Mouse (Mus musculus): ENCODE results near the gene Bsn.
A peak's percentile ranks its signal among the peaks of the same experiment; 100 is the strongest.

The Bsn gene

DNA sequence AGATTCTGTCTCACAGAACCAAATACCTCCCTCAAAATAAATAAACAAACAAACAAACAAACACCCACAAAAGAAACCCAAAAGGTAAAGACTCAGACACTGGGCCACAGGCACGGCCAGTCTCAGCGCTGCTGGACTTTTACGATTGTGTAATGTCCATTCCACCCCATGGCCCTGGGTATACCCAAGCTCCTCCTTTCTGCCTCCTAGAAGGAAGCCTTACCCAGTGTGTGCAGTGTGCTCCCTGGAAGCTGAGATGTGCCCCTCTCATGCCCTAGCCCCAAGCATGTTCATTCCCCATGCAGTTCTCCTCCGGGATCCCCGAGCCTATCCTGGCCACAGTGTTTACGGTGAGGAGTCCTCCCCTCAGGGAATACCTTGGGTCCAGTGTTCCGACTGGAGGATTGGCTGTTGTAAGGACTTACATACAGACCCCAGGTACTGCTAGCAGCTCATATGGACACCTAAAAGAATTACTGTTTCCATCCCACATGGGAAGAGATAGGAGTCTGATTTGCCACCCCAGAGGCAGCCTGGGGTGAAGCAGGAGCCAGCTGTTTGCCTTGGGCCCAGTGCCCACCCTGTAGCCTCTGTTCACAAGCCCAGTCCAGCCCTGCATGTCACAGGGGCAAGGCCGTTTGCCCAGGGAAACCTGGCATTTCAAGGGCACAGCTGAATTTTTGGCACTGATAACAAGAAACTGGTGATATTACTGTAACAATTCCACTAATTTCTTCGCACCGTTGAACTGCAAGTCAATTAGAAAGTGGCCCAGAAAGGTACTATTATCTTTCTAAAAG lies 68.8 kb downstream of the Bsn start:
- DNase-seq = no peak

DNA sequence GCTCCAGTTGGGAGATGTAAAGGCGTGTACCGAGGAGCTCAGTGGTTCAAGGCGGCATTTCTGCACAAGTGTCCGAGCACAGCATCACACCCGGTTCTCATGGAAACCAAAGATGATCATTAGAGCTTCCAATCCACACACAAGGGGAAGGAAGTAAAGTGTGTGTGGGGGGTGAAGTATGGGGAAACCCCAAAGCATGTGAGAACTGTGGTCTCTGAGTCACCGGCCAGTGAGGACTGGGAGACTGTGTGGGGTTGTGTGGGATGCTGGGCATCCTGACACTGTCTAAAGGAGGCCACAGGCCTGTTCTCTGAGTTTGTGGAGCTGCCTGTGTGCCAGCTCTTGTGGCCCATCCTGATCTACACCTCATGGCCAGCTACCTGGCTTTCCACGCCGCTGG lies 69.5 kb downstream of the Bsn start:
- DNase-seq = peak; percentile 73

DNA sequence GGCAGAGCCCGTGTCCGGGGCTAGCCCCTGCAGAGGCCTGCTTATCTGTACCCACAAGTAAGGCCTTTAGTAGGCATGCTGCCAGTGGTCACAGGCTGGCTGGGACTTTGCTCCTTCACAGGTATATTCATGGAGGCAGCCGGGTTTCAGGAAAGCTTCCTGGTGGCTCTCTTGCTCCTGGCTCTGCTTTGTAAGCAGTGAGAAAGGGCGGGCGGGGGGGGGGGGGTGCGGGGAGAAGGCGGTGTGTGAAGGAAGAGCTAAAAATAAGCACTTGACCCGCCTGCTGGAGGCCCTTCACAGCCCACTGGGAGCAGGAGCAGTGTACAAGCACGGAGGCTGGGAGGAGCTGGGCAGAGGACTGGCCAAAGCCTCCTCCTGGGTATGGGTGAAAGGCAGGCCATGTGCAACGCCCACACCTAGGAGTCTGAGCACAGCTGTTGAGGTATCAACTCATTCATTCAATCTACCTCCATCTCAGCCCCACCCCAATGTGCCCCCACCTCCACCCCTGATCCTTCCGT lies 70.2 kb downstream of the Bsn start:
- DNase-seq = peak; percentile 71

DNA sequence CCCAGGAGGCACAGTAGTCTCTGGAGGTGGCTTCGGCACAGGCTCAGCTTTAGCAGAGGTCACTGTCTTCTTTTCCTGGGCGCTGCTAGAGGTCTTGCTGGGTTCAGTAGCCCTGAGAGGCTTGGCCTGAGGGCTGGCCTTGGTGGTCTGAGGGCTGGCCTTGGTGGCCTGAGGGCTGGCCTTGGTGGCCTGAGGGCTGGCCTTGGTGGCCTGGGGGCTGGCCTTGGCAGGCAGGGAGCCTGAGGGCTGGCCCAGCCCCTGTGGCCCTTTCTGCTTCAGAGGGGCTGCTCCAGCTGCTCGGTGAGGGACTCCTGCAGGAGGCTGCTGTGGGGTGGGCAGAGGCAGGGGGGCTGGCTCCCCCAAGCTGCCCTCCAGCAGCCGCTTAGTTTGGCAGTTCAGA lies 73.0 kb downstream of the Bsn start:
- no peak for DNase-seq

DNA sequence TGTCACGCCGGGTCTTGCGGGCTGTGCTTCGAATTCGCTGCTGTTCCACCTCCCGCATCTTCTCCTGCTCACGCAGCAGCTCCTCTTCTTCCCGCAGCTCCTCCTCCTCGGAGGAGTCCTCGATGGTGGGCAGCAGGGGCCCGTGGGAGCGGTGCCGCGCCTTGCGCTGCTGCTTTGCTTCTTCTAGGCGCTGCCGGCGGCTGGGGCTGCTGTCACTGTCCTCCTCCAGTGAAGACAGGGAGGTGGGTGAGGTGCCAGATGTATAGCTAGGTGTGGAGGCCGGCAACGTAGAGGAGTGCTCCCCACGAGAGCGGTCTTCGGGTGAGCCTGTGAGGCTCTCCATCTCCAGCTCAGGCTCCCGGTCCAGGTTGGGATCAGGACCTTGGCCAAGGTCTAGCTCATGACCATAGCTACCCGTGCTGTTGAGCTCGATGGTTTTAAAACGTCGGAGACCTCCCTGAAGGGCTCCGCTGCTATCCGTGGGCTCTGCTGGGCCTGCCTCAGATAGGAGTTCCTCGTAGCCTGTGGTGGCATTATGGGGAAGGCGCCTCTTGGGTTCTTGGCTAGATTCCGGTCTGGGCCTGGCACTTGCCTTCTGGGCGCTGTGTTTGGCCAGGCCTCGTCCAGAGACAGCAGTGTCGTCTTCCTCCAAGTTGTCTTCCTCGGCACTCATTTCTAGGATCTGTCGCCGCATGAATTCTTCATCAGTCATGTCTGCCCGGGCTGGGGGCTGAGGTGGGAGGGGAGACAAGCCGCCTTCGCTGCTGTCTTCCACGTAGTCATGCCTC lies 74.7 kb downstream of the Bsn start:
- DNase-seq = no peak

DNA sequence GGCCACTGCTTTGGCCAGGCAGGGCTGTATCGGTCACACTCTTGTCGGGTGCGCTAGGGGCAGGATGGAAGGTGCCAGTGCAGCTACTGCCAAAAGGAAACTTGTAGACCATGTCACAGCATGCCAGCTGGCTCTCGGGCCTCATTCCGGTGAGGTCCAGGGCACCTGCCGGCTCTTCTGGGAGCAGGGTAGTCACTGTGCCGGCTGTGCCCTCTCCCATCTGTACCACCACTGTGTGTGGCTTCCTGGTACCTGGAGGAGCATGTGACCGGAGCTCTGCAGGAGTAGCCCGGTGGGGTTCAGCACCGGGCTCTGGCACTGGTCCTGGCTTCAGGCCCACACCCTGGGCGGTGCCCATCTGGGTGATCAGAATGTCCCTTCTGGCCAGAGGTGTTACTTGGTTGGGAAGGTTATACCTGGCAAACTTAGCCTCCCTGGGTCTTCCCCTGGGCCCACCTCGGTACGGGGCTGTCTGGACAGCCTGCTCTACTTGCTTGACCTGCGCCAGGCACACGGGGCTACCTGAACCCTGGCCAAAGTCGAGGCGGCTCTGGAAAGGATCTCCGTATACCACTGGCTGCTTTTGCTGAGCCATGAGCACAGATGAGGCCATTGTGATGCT lies 77.4 kb downstream of the Bsn start:
- DNase-seq = no peak

DNA sequence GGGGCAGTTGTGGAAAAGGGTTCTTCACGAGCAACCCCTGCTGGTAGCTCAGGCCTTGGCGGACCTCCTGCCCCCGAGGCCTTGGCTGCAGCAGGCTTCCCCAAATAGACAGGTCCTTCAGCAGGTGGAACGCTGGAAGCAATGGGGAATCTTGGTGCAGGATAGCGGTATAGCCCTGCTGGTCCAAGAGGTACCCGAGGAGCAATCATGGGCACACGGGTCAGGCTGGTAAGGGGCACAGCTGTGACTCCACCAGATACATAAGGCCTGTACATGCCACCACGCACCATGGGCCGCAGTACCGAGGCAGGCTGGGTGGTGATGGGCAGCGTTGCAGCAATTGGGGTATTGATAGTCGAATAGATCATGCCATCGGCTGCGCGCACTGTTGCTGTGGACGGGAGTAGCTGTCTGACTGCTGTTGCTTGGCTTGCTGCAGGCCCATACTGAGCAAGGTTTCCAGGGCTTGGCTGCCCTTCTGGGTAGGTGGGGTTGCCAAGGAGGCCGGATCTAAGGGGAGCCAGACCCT lies 78.5 kb downstream of the Bsn start:
- DNase-seq = no peak

DNA sequence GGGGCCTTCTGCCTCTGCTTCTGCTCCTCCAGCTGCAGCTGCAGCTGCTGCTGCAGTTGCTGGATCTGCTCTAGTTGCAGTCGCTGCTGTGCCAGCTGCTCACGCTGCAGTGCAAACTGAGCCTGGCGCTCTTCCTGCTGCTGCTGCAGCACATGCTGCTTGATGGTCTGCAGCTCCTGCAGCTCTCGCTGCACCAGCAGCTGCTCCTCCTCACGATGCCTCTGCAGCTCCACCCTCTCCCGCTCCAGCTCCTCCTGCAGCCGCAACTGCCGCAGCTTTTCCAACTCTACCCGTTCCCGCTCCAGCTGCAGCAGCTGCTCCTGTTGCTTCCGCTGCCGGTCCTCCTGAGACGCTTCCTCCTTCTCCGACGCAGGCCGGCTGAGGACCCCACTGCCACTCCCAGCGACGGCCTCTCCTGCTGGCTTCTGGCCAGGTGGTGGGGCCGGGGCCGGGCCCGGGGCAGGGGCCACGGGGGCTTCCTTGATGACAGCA lies 79.0 kb downstream of the Bsn start:
- no peak for DNase-seq

DNA sequence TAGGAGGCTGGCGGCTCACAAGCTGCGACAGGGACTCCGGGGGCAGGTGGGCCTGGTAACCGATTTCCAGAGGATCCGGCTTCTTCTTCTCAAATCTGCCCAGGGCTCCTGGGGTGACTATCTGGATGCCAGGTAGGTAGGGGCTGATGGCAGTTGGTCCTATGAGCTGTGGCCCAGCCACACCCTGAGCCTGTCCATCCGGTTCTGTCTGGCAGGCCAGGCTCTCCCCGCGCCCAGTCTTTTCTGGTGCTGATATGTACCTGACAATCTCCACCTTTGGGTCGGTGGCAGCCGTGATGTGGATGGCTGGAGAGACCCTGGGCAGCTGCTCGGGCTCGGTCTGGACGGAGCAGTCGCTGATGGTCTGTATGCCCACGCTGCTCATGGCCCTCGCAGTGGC lies 80.0 kb downstream of the Bsn start:
- DNase-seq = no peak

DNA sequence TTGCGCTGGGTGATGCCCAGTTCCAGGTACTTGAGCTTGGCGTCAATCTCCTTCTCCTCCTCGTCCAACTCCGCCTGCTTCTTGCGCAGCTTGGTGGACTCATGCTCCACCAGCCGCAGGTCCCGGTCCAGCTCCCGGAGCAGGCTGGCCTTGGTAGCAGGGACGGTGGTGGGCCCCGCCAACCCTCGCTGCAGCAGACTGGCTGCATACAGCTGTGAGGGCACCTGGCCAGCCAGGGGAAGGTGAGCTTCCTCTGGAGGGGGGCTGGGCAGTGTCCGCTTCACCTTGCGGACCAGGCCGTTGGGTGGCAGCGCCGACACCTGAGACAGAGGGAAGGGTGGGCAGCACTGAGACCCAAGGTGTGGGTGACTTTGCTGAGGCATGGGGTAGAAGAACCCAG lies 82.3 kb downstream of the Bsn start:
- DNase-seq = no peak

DNA sequence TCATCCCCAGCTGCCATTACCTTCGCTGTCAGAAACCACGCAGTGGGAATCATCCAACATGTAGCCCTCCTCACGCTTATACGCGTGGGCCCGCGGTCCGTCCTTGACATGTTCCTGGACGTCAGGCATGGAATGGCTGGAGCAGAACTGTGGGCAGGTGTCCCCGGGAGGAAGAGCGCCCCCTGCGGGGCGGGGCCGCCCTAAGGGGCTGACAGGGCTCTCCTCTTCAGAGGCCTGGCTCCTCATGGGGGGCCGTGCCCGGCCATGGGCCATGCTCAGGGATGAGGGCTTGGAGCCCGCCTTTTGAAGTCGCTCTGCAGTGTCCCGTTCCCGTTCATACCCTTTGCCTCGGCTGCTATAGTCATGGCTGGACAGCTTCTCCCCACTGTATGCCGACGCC lies 84.1 kb downstream of the Bsn start:
- DNase-seq = no peak

DNA sequence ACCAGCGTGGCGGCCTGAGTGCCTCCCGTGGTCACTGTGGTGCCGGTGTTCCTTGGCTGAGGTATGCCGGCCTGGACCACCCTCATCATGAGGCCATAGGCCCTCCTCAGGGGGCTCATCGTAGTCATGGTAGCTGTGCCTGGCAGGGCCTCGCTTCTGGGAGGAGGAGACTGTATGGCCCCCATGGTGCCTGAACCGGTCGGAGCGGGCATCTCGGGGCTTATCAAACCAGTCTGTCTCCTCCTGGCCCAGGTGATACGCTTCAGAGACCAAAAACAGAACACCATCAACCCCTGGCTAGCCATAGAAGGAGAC lies 84.7 kb downstream of the Bsn start:
- no peak for DNase-seq

DNA sequence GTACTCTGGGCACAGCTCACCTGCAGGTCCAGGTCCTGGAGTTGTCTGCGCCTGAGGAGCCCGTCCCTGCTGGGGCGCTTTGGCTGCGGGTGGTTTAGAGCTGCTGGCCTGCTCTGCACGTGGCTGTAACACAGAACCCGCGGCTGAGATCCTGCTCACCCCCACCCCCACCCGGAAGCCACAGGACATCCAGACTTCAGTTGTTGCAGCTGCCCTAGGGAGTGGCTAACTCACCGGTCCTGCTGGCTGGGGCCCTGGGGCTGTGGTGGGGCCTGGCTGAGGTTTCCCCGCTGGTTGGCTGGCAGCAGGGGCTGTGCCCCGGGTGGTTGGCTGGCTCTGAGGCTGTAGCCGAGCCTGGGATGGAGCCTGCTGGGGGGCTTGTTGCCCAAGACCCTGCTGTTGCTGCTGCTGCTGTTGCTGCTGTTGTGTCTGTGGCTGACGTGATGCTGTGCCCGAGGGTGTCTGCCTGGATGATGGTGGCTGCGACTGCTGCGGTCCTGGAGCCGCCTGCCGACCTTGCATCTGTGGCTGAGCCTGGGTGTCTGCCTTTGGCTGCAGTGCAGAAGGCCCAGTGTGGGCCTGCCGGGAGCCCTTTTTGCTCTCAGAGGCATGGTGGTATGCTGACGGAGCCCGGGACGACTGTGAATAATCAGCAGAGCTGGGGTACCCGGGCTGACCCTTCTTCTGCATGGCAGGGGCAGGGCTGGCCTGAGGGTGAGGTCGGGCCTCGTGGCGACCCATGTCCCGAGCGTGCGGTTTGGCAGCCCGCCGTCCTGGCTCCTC lies 85.2 kb downstream of the Bsn start:
- DNase-seq = no peak

DNA sequence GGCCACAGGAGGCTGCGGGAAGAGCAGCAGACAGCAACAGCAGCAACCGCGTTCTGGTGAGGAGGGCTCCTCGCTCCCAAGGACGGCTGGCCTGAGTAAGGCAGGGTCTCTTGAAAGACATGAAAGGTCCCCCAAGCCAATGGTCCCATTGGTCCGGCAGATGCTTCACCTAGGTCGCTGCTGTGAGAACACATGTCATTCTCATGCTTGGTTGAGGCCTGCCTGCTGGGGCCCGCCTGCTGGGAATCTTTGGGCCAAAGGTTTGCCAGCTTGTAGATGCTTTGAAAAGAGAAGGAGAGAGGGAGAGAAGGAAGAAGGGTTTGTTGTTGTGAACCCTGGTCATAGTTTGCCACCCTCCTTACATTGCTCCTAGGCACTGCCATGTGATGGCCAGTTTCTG lies 90.6 kb downstream of the Bsn start:
- DNase-seq = no peak

DNA sequence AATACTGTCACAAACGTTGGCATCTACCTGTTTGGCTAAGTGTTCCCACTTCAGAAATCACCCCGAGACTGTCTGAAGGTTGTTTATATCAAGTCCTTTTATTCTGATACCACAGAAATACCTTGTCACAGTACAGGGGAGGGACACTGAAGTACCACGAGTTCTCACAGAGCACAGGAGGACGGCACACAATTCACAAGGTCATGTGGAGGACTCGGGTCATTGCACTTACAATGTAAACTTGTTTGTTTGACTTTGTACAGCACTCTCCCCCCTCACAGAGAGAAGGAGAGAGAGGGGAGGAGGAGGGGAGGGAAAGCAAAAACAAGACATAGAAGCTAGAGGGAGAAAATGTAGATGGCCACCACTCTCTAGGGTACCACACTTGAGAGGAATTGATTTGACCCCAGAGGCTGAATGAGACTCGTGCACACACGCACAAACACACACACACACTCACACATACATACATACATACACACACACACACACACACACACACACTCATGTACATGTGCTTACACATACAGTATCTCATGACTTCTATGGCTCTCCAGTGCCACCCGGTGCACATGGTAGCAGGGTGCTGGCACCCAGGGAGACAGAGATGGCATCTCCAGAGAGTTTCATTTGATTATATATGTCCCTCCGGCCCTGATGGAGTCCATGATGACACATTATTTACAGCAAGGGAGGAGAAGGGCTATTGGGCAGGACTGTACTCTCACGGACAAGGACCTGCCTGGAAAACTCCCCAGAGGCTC lies 94.1 kb downstream of the Bsn start:
- no peak for DNase-seq

DNA sequence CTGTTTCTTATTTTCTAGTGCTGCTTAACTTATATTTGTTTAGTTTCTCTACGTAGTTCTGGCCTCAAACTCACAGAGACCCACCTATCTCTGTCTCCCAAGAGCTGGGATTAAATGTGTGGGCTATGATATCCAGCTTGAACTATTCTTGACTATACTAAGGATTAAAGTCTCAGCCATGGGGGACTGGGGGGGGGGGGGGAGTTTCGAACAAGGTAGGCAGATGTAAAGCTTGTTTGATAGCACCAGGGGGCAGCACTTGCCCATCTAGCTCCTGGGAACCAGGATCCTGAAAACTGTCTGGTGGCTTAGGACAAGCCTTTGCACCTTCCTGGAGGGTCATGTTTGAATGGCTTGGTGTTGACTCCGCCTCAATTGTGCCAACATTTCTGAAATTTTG lies 94.7 kb downstream of the Bsn start:
- DNase-seq = peak; percentile 76

DNA sequence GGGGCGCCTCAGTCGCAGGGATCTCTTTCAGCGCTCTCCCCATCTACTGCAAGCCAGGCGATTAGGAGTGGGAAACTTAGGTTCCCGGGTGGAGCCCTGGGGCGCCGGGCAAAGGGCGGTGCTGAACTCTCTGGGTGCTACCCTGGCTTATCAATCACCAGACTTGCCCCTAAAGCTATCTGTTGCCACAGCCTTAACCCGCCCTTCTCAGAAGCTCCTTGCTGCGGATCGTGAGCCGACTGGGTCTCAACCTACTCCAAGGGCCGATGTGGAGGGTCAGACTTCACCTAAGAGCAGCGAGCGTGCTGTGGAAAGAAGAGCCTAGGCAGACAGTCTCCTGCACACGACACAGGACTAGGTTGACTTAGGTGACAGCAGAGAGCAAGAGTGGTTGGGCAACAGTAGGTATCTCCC lies 95.2 kb downstream of the Bsn start:
- DNase-seq = peak; percentile 19

DNA sequence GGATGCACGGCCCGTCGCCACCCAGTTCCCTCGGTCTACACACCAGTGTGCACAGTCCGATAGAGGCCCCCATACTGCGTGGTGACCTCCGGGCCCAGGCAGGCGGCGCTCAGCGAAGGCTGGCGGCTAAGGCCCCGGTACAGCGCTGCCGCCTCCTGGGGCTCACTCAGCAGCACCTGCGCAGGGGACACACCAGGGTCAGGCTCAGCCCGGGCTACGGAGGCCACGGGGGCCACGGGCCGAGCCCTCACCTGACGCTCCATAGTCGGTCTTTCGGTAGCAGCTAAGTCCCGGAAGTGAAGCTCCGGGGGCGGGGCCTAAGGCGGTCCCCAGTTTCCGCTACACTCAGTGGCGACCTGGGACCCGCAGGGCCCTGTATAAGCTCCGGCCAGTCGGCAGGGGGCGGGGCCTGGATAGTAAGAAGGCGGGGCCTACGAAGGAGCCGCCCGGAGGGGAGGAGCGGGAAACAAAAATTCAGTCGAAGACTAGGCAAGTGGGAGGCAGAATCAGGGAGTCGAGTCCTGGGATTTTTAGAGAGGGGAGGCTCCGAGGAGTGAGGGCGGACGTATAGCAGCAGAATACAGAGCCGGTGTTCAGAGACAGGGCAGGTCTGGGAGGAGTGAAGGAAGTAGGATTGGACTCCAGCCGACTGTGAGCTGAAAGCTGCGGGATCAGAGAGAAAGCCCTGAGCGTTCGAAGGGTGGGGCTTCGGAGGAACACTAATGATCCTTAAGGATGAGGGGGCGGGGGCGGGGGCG lies 95.8 kb downstream of the Bsn start, which contains the start of gene Apeh:
Apeh (minus strand) TSS at position 423 of the 758 bp plus-strand sequence.
- peak; percentile 97 for DNase-seq

DNA sequence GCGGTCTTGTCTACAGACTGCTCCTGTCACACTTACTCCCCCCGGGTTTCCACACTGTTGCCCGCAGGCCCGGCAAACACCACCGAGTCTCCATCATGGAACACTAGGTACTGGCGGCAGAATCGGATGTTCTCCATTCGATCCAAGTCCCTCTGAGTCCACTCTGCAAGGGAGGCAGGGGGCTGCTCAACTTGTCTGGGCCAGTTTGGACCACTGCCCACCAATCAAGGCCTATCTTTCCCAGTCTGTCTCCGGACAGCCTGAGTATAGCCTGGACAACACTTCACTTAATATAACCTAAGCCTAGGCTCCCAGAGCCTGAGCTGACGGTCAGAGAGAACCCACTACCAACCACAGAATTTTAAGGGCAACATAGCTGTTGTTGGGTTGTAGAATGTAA lies 96.6 kb downstream of the Bsn start:
- no peak for DNase-seq

DNA sequence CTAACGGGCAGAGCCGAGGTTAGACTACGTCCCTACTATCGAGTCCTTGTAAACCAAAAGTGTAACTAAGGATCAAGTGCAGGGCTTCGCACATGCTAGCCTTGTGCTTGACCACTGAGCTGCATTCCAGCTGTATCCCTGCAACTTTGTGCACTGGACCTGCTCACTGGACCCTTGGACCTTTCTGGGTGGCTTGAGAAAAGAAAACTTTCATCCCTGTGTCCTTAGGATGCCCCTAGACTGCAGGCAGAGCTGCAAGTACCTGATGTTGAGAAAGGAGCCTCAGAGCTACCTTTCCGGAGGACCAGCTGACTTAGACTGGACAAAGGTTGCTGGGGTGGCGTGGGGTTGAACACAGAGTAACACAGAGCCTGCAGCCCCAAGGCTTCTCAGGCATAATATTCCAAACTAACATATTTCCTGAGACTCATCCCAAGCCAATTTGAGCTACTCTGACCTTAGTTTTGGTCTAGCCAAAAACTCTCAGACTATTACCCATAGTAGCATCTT lies 99.5 kb downstream of the Bsn start:
- no peak for DNase-seq

DNA sequence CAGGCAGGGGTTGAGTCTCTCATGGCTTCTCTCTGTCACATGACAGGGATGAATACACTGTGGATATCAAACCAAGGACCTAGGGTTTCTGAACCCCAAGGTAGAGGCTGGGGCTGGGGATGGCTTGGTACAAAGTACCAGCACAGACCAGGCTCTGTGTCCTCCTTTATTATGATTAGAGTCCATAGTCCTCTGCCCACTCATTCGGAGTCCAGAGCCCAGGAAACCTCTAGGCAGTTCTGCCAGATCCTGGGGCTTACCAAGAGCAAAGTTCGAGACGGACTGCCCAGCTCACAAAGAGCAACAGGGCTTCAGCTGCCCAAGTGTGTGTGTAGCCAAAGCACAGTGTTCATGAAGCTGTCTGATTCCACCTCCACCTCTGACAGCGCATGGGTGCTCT lies 104.9 kb downstream of the Bsn start:
- no peak for DNase-seq
